Mouse (Mus musculus) megakaryocyte progenitor cell, adult 5-6 weeks (primary cell): ENCODE data around the gene Apoc3. TPM values are rescaled to one million over a fixed set of nuclear protein-coding genes. Genes with fewer than 3 reads are reported as not detected.

Experiments
- ATAC-seq: replicated peaks from 2 replicates; pipeline ENCODE4 v1.8.0; 2016; ENCODE audit warnings: mild to moderate bottlenecking, moderate TSS enrichment, inconsistent platforms; ENCODE audit not compliant: poor library complexity
- total RNA-seq, 2 experiments: library from RNA; stranded (forward) in 1 of 2; stranded (reverse) in 1 of 2; fragments of 157-497, 149-512 nt in 1 of 2; fragments of 200-1000 nt in 1 of 2; gene quantifications; 2 replicates each; pipeline versions ENCODE4 v1.2.3 to v1.2.4; 2015 to 2017

Apoc3 gene
- not detected in 2 replicates for total RNA-seq (2015)
- total RNA-seq (2017), result not detected in 2 replicates

- no peak for ATAC-seq
Measured at GRCm38 (mm10) chr9:46235596-46235648, at the start of gene Apoc3. Apoc3 (minus strand) TSS chr9:46235636.

GRCm38 (mm10) chr9:46282631-46283436 is 47.4 kb upstream of the Apoc3 start, which contains the start of gene Bud13:
Bud13 (plus strand) TSS chr9:46283008.
- ATAC-seq, result peak; percentile 96

GRCm38 (mm10) chr9:46274494-46274893 is 39.1 kb upstream of the Apoc3 start:
- ATAC-seq, result no peak

GRCm38 (mm10) chr9:46272677-46273454 is 37.4 kb upstream of the Apoc3 start, which contains the start of gene Zpr1:
Zpr1 (plus strand) TSS chr9:46273064.
- ATAC-seq, result peak; percentile 97

- peak; percentile 40 for ATAC-seq
Measured at GRCm38 (mm10) chr9:46272070-46272469, 36.6 kb upstream of the Apoc3 start.

- ATAC-seq, result no peak
Measured at GRCm38 (mm10) chr9:46270782-46271181, 35.3 kb upstream of the Apoc3 start.

GRCm38 (mm10) chr9:46269125-46269524 is 33.7 kb upstream of the Apoc3 start:
- ATAC-seq, result no peak

- ATAC-seq, result no peak
Measured at GRCm38 (mm10) chr9:46268343-46268873, 33.0 kb upstream of the Apoc3 start, which contains the start of gene Apoa5. Apoa5 (plus strand) TSS chr9:46268633.

GRCm38 (mm10) chr9:46261131-46261530 is 25.7 kb upstream of the Apoc3 start:
- no peak for ATAC-seq

GRCm38 (mm10) chr9:46259111-46259510 is 23.7 kb upstream of the Apoc3 start:
- ATAC-seq, result no peak

- peak; percentile 95 for ATAC-seq
Measured at GRCm38 (mm10) chr9:46257546-46257945, 22.1 kb upstream of the Apoc3 start.

GRCm38 (mm10) chr9:46256658-46257385 is 21.4 kb upstream of the Apoc3 start:
- ATAC-seq, result peak; percentile 41; the same call in 1 of the 2 replicates

- ATAC-seq, result no peak
Measured at GRCm38 (mm10) chr9:46256177-46256576, 20.7 kb upstream of the Apoc3 start.

- ATAC-seq, result peak; percentile 96
Measured at GRCm38 (mm10) chr9:46246752-46247324, 11.4 kb upstream of the Apoc3 start.

GRCm38 (mm10) chr9:46243584-46243983 is 8.1 kb upstream of the Apoc3 start:
- ATAC-seq, result no peak

GRCm38 (mm10) chr9:46243122-46243521 is 7.7 kb upstream of the Apoc3 start:
- no peak for ATAC-seq

- ATAC-seq, result no peak
Measured at GRCm38 (mm10) chr9:46241818-46242217, 6.4 kb upstream of the Apoc3 start.

GRCm38 (mm10) chr9:46240526-46241153 is 5.2 kb upstream of the Apoc3 start, which contains the start of gene Apoa4:
Apoa4 (plus strand) TSS chr9:46240696.
- no peak for ATAC-seq

GRCm38 (mm10) chr9:46238850-46239249 is 3.4 kb upstream of the Apoc3 start:
- no peak for ATAC-seq

GRCm38 (mm10) chr9:46235649-46236048 is 213 bp upstream of the Apoc3 start:
- no peak for ATAC-seq

GRCm38 (mm10) chr9:46235196-46235595 is 240 bp downstream of the Apoc3 start:
- no peak for ATAC-seq
